ENCODE assay signal across 24 mouse cellular contexts in the genomic region with DNA sequence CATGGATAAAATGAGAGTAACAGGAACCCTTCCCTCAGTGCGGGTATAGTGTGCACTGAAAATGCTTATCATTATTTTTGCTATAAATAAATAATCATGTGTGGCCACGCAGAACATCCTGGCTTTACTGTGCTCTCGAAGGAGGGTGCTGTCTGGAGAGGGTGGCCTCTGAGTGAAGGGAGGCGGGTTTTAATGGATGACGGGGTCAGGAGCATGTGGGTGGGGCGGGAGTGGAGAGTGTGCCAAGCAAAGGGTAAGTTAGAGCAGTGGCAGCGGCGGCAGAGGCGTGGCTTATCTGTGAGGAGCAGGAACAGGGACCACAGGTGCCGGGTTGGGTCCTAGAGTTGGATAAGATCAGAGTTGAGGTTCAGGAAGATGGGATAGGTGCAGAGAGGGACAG. TPM values are rescaled to one million over a fixed set of nuclear protein-coding genes. Genes with fewer than 3 reads are reported as not detected.
DNase-seq lines count a peak whose midpoint lies in the region; ATAC-seq and TF ChIP-seq lines count a peak whose summit lies in the region.
"Had no signal": no experiment of that assay in that cellular context is flagged by ENCODE, and none has a peak within 500 bp of the region (broad histone marks: within the 10 kb centered on the region; RNA-seq: fewer than 3 reads in every experiment).

No protein-coding gene starts in this region.

- no peak overlapping the region for H3K27ac ChIP-seq in heart, postnatal 0 days (ENCODE audit: low read depth)
- H3K27ac ChIP-seq in heart, adult 2 months, result no peak overlapping the region
- H3K27ac ChIP-seq in liver, embryonic 13.5 days, result no peak overlapping the region
- no peak overlapping the region for H3K27ac ChIP-seq in liver, embryonic 12.5 days
- no peak overlapping the region for H3K27ac ChIP-seq in MEL (ENCODE audit: control insufficient read depth, low read depth, low read length)
- H3K27ac ChIP-seq: embryonic facial prominence, embryonic 15.5 days; forebrain, embryonic 15.5 days; hindbrain, embryonic 10.5 days; limb, embryonic 15.5 days; midbrain, embryonic 10.5 days; neural tube, embryonic 15.5 days had no signal

- no peak for TF ChIP-seq RAD21 in MEL (IDR thresholded peaks at IDR 0.05; ENCODE audit: low read depth, low read length)

- no peak for TF ChIP-seq EP300 in heart, postnatal 0 days (IDR thresholded peaks at IDR 0.05; ENCODE audit: low read depth)
- TF ChIP-seq EP300 in heart, adult 2 months (IDR thresholded peaks at IDR 0.05; ENCODE audit: insufficient read depth, low read depth, low read length), result no peak
- no peak for TF ChIP-seq EP300 in MEL (IDR thresholded peaks at IDR 0.05; ENCODE audit: low read depth in 1 of 2, low read length in 2 of 2)

- no peaks in the 10 kb centered on the region for H3K4me1 ChIP-seq in heart, postnatal 0 days (ENCODE audit: control insufficient read depth, insufficient read depth)
- no peaks in the 10 kb centered on the region for H3K4me1 ChIP-seq in heart, adult 2 months (ENCODE audit: control insufficient read depth, insufficient read depth, low read length)
- H3K4me1 ChIP-seq in liver, embryonic 13.5 days (replicated peaks), result no peaks in the 10 kb centered on the region
- no peaks in the 10 kb centered on the region for H3K4me1 ChIP-seq in liver, embryonic 12.5 days
- 0 out of 4 replicates have a peak, but pooled peaks cover 0 to 11% of the 10 kb centered on the region in 2 experiments for H3K4me1 ChIP-seq in MEL (ENCODE audit: control insufficient read depth in 1 of 2, insufficient read depth in 2 of 2, low read length in 2 of 2)
- H3K4me1 ChIP-seq: forebrain, embryonic 15.5 days had no signal

- H3K4me3 ChIP-seq in heart, postnatal 0 days (ENCODE audit: low read depth, low read length), result no peak overlapping the region
- no peak overlapping the region for H3K4me3 ChIP-seq in heart, adult 2 months
- no peak overlapping the region for H3K4me3 ChIP-seq in liver, embryonic 13.5 days (replicated peaks)
- no peak overlapping the region for H3K4me3 ChIP-seq in liver, embryonic 12.5 days
- no peak overlapping the region for H3K4me3 ChIP-seq in MEL (ENCODE audit: control insufficient read depth in 1 of 2, insufficient read depth in 1 of 2, low read depth in 2 of 2, low read length in 2 of 2)
- H3K4me3 ChIP-seq: embryonic facial prominence, embryonic 15.5 days; forebrain, embryonic 15.5 days; hindbrain, embryonic 10.5 days; limb, embryonic 15.5 days; midbrain, embryonic 10.5 days; neural tube, embryonic 15.5 days had no signal

- ATAC-seq in heart, postnatal 0 days (ENCODE audit: insufficient read depth, low read depth), result 0 out of 2 replicates have a peak, but pooled peaks have one; percentile 24
- ATAC-seq in liver, embryonic 13.5 days (ENCODE audit: low read depth), result 0 out of 2 replicates have a peak, but pooled peaks have one; percentile 40
- ATAC-seq in liver, embryonic 12.5 days, result no peak
- ATAC-seq: forebrain, embryonic 15.5 days had no signal

- 19% methylated on average over 10 of the region's 10 CpGs for WGBS in heart, postnatal 0 days
- WGBS in heart, adult 2 months, result 16% methylated on average over 10 of the region's 10 CpGs
- 30% methylated on average over 10 of the region's 10 CpGs for WGBS in liver, embryonic 13.5 days (ENCODE audit: insufficient replicate concordance)
- 33% methylated on average over 10 of the region's 10 CpGs for WGBS in liver, embryonic 12.5 days (ENCODE audit: insufficient replicate concordance)

- no peak for TF ChIP-seq POLR2A in heart, adult 2 months (IDR thresholded peaks at IDR 0.05; ENCODE audit: insufficient read depth, low read depth, low read length)
- no peak for TF ChIP-seq POLR2A in MEL (IDR thresholded peaks at IDR 0.05; ENCODE audit: control insufficient read depth in 1 of 2, insufficient read depth in 1 of 2, low read depth in 1 of 2, low read length in 2 of 2, poor library complexity in 1 of 2)

- no peaks in the 10 kb centered on the region for H3K9me3 ChIP-seq in heart, postnatal 0 days (replicated peaks; ENCODE audit: control insufficient read depth, low read length)
- H3K9me3 ChIP-seq in liver, embryonic 13.5 days (replicated peaks), result no peaks in the 10 kb centered on the region
- H3K9me3 ChIP-seq in liver, embryonic 12.5 days (replicated peaks), result no peaks in the 10 kb centered on the region
- H3K9me3 ChIP-seq in MEL (replicated peaks; ENCODE audit: insufficient read depth, low read length), result no peaks in the 10 kb centered on the region
- H3K9me3 ChIP-seq: embryonic facial prominence, embryonic 15.5 days; forebrain, embryonic 15.5 days; G1E; hindbrain, embryonic 10.5 days; limb, embryonic 15.5 days; midbrain, embryonic 10.5 days; neural tube, embryonic 15.5 days had no signal

- intact Hi-C loops in heart, adult 2 months (cut with DNase I), result no loop called here
- intact Hi-C loops in left cerebral cortex, postnatal 4 days (cut with DNase I), result no loop called here

- no peaks in the 10 kb centered on the region for H3K36me3 ChIP-seq in heart, postnatal 0 days (replicated peaks; ENCODE audit: control insufficient read depth, insufficient read depth, low read length)
- H3K36me3 ChIP-seq in heart, adult 2 months (ENCODE audit: control insufficient read depth, insufficient read depth, low read length), result no peaks in the 10 kb centered on the region
- no peaks in the 10 kb centered on the region for H3K36me3 ChIP-seq in liver, embryonic 13.5 days
- H3K36me3 ChIP-seq in liver, embryonic 12.5 days, result no peaks in the 10 kb centered on the region
- no peaks in the 10 kb centered on the region for H3K36me3 ChIP-seq in MEL (ENCODE audit: control insufficient read depth in 1 of 2, insufficient read depth in 2 of 2, low read length in 2 of 2)
- H3K36me3 ChIP-seq: embryonic facial prominence, embryonic 15.5 days; forebrain, embryonic 15.5 days; limb, embryonic 15.5 days; midbrain, embryonic 10.5 days had no signal

- TF ChIP-seq CTCF in heart, postnatal 0 days (IDR thresholded peaks at IDR 0.05; ENCODE audit: low read depth), result no peak
- no peak for TF ChIP-seq CTCF in heart, adult 2 months (IDR thresholded peaks at IDR 0.05)
- no peak for TF ChIP-seq CTCF in MEL (IDR thresholded peaks at IDR 0.05 in 2 of 3, conservative IDR thresholded peaks at IDR 0.05 in 1 of 3; ENCODE audit: control insufficient read depth in 1 of 3, insufficient read depth in 1 of 3, low read depth in 2 of 3, low read length in 3 of 3, poor library complexity in 1 of 3, severe bottlenecking in 1 of 3)

- DNase-seq in heart, postnatal 0 days (ENCODE audit: low spot score), result no peak
- no peak for DNase-seq in heart, adult 2 months
- no peak for DNase-seq in liver, embryonic 13.5 days
- peak; percentile 51 for DNase-seq in MEL (ENCODE audit: low read depth, low spot score)
- DNase-seq in MN1 (ENCODE audit: low spot score), result peak; percentile 27
- no peak for DNase-seq in left cerebral cortex, postnatal 4 days
- DNase-seq: adrenal gland, postnatal 25 days; B cell, adult 2 months; heart, postnatal 10 days; kidney, adult 18-20 months; layer of hippocampus, adult 9-11 months; lung, adult 18-20 months; thymus, adult 2 months; thymus, postnatal 4 days had no signal

- no peak overlapping the region for H3K4me2 ChIP-seq in heart, postnatal 0 days (ENCODE audit: low read depth, low read length)
- H3K4me2 ChIP-seq in liver, embryonic 13.5 days, result no peak overlapping the region
- H3K4me2 ChIP-seq in liver, embryonic 12.5 days, result no peak overlapping the region
- H3K4me2 ChIP-seq: embryonic facial prominence, embryonic 15.5 days; forebrain, embryonic 15.5 days; heart, embryonic 11.5 days; limb, embryonic 15.5 days; neural tube, embryonic 15.5 days had no signal

- H3K79me2 ChIP-seq in heart, adult 2 months (replicated peaks; ENCODE audit: control insufficient read depth, insufficient read depth, low read length), result no peaks in the 10 kb centered on the region
- H3K79me2 ChIP-seq in MEL (ENCODE audit: control insufficient read depth, insufficient read depth, low read length, poor library complexity), result no peaks in the 10 kb centered on the region

- no peak overlapping the region for H3K9ac ChIP-seq in heart, postnatal 0 days (replicated peaks; ENCODE audit: low read depth, low read length)
- H3K9ac ChIP-seq in heart, adult 2 months (ENCODE audit: low read depth, low read length), result no peak overlapping the region
- no peak overlapping the region for H3K9ac ChIP-seq in liver, embryonic 13.5 days
- H3K9ac ChIP-seq in liver, embryonic 12.5 days, result no peak overlapping the region
- H3K9ac ChIP-seq in MEL (ENCODE audit: control insufficient read depth, low read depth, low read length, poor library complexity, severe bottlenecking), result no peak overlapping the region
- H3K9ac ChIP-seq: embryonic facial prominence, embryonic 15.5 days; forebrain, embryonic 15.5 days; limb, embryonic 15.5 days; neural tube, embryonic 15.5 days had no signal

- H3K27me3 ChIP-seq in heart, postnatal 0 days (ENCODE audit: control insufficient read depth, insufficient read depth, low read length), result peaks cover 36% of the 10 kb centered on the region
- H3K27me3 ChIP-seq in heart, adult 2 months (ENCODE audit: control insufficient read depth, insufficient read depth, low read length), result no peaks in the 10 kb centered on the region
- peaks cover 37% of the 10 kb centered on the region for H3K27me3 ChIP-seq in liver, embryonic 13.5 days
- peaks cover 47% of the 10 kb centered on the region for H3K27me3 ChIP-seq in liver, embryonic 12.5 days (replicated peaks)
- no peaks in the 10 kb centered on the region for H3K27me3 ChIP-seq in MEL (ENCODE audit: control insufficient read depth in 1 of 2, insufficient read depth in 2 of 2, low read length in 2 of 2)
- H3K27me3 ChIP-seq: forebrain, embryonic 15.5 days; neural tube, embryonic 15.5 days had no signal

RNA-seq across cellular contexts. Expression of a gene that starts 31.2 kb away (rescaled TPM):
- 0.50 and 3.5 TPM in 2 replicates for total RNA-seq in heart, postnatal 0 days (2014; rRNA removed; ENCODE audit: low replicate concordance)
- polyA plus RNA-seq in heart, postnatal 0 days (2015; fragmentation: Nextera tagmentation; extraction: Ambion mirVana), result 0.31 and 0.48 TPM in 2 replicates
- total RNA-seq in heart, adult 2 months (2021), result 1 to 10 TPM; 2.2 to 2.3 TPM
- polyA plus RNA-seq in heart, adult 2 months (2012; rRNA removed), result 1.5 TPM in 2 replicates
- 0.17 and 0.18 TPM in 2 replicates for polyA plus RNA-seq in liver, embryonic 13.5 days (2015; fragmentation: Nextera tagmentation; extraction: Ambion mirVana)
- polyA plus RNA-seq in liver, embryonic 12.5 days (2016; fragmentation: Nextera tagmentation; extraction: Ambion mirVana), result 0.50 and 0.63 TPM in 2 replicates
- total RNA-seq in MEL (2012; rRNA removed), result 0.36 and 0.50 TPM in 2 replicates
- polyA plus RNA-seq in MEL (2012; ENCODE audit: insufficient read depth in 1 of 2, insufficient read length in 2 of 2, low read depth in 1 of 2, low replicate concordance in 2 of 2, missing spikeins in 1 of 2), result 1 to 10 TPM in 1 of 2 experiments, not detected in 1; 1.3 TPM
- 100 to 1,000 TPM; 158 to 181 TPM for total RNA-seq in left cerebral cortex, postnatal 4 days (2021)

RNA-seq across cellular contexts. Expression of a gene that starts 42.9 kb away (rescaled TPM):
- 20.0 and 30.7 TPM in 2 replicates for total RNA-seq in heart, postnatal 0 days (2014; rRNA removed; ENCODE audit: low replicate concordance)
- polyA plus RNA-seq in heart, postnatal 0 days (2015; fragmentation: Nextera tagmentation; extraction: Ambion mirVana), result 20.6 and 20.8 TPM in 2 replicates
- 10 to 100 TPM; 18.6 to 20.6 TPM for total RNA-seq in heart, adult 2 months (2021)
- 16.4 and 21.2 TPM in 2 replicates for polyA plus RNA-seq in heart, adult 2 months (2012; rRNA removed)
- polyA plus RNA-seq in liver, embryonic 13.5 days (2015; fragmentation: Nextera tagmentation; extraction: Ambion mirVana), result 18.3 and 22.2 TPM in 2 replicates
- polyA plus RNA-seq in liver, embryonic 12.5 days (2016; fragmentation: Nextera tagmentation; extraction: Ambion mirVana), result 33.2 and 34.4 TPM in 2 replicates
- 35.1 and 35.8 TPM in 2 replicates for total RNA-seq in MEL (2012; rRNA removed)
- polyA plus RNA-seq in MEL (2012; ENCODE audit: insufficient read depth in 1 of 2, insufficient read length in 2 of 2, low read depth in 1 of 2, low replicate concordance in 2 of 2, missing spikeins in 1 of 2), result 10 to 100 TPM; 61.0 to 76.6 TPM
- total RNA-seq in left cerebral cortex, postnatal 4 days (2021), result 100 to 1,000 TPM; 107 to 111 TPM

RNA-seq across cellular contexts. Expression of a gene that starts 51.2 kb away (rescaled TPM):
- 0.08 and 2.1 TPM in 2 replicates for total RNA-seq in heart, postnatal 0 days (2014; rRNA removed; ENCODE audit: low replicate concordance)
- polyA plus RNA-seq in heart, postnatal 0 days (2015; fragmentation: Nextera tagmentation; extraction: Ambion mirVana), result 0.32 and 0.64 TPM in 2 replicates
- total RNA-seq in heart, adult 2 months (2021), result under 1 TPM; 0.93 to 0.99 TPM
- polyA plus RNA-seq in heart, adult 2 months (2012; rRNA removed), result 3.5 and 5.1 TPM in 2 replicates
- 1.1 and 1.2 TPM in 2 replicates for polyA plus RNA-seq in liver, embryonic 13.5 days (2015; fragmentation: Nextera tagmentation; extraction: Ambion mirVana)
- polyA plus RNA-seq in liver, embryonic 12.5 days (2016; fragmentation: Nextera tagmentation; extraction: Ambion mirVana), result 1.9 TPM in 2 replicates
- 0.20 and 0.23 TPM in 2 replicates for total RNA-seq in MEL (2012; rRNA removed)
- polyA plus RNA-seq in MEL (2012; ENCODE audit: insufficient read depth in 1 of 2, insufficient read length in 2 of 2, low read depth in 1 of 2, low replicate concordance in 2 of 2, missing spikeins in 1 of 2), result under 1 TPM in 1 of 2 experiments, not detected in 1; 0.19 TPM
- total RNA-seq in left cerebral cortex, postnatal 4 days (2021), result 1 to 10 TPM; 2.1 to 2.3 TPM
- total RNA-seq: CH12.LX had no signal

Comparison
In these comparisons a context has a peak if more than half of its experiments do, and no peak if none do; other contexts are left out.
1. DNase-seq: peak in MEL (single experiment) and MN1 (single experiment); none in heart, postnatal 0 days (single experiment), heart, adult 2 months (0 of 2), liver, embryonic 13.5 days (single experiment) and left cerebral cortex, postnatal 4 days (single experiment).